Mouse (Mus musculus): ENCODE results near the gene Cym.

Cym gene

GRCm38 (mm10) chr3:107223230-107223629 is 1.7 kb upstream of the Cym start:
- DNase-seq, result no peak

DNA sequence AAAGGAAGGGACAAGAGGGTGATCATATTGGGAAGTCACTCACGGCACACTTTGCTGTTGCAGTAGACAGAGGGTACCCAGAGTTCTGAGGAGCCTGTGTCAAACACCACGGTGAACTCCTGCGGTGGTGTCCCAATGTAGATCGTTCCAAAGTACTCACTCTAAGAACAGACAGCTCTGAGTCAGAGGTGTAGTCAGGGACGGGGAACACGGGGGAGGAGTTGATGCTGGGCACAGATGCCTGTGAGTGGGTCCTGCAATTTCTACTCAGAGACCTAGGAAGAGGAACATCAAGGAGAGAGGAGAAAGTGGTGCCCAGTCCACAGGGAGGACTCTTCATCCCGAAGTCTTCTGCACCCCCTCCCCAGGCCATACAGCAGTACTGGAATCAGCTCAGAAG is 3.0 kb downstream of the Cym start:
- DNase-seq, result no peak

GRCm38 (mm10) chr3:107217101-107217480 is 4.4 kb downstream of the Cym start:
- no peak for DNase-seq

GRCm38 (mm10) chr3:107216400-107217100 is 5.0 kb downstream of the Cym start:
- no peak for DNase-seq

DNA sequence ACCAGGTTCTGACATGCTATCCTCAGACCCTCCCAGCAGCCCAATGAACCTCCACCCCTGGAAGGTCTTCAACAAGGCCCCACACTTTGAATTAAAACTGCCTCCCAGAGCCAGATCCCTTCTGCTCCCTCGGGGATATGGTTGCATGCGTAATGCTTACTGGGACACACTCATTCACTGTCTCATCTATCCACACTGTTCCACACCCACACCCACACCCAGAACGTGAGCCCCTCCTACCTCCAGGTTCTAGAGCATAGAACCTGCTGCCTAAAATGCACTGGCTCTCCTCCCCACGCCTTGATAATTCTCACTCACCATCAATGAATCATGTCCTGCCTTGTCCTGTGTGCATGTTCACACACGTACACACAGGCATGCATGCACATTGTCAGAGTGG is 6.9 kb downstream of the Cym start:
- DNase-seq, result no peak

DNA sequence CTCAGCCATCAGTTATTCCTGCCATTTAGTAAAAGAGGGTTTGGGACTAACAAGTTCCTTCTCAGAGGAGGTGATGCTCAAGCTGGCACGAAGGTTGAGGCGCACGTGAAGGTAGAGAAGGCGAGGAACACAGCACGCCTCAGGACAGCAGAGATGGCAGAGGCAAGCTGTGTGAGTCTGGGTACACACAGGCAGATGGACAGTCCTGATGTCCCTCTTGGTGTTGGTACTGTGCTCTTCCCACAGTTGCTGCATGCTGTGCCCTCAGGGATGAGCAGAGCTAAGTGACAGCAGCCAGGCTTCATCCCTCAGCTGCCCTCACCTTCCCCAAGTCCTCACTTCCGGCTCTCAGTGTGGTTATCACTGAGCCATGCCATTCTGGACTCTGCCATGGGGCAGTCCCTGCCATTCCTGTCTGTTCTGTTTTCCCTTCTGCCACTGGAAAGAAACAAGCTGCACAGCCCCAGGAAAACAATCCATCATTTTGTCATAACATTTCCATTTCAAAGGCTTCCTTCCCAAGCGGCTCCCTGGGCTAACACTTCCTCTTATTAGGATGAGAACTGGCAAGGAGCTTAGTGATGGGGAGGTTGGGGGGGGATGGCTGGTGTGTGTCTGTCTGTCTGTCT is 13.8 kb downstream of the Cym start:
- no peak for DNase-seq

GRCm38 (mm10) chr3:107206490-107207150 is 14.9 kb downstream of the Cym start:
- no peak for DNase-seq

GRCm38 (mm10) chr3:107205994-107206393 is 15.5 kb downstream of the Cym start:
- DNase-seq, result peak; percentile 70 to 86

- DNase-seq, result no peak
Measured at GRCm38 (mm10) chr3:107205170-107205569, 16.4 kb downstream of the Cym start.

DNA sequence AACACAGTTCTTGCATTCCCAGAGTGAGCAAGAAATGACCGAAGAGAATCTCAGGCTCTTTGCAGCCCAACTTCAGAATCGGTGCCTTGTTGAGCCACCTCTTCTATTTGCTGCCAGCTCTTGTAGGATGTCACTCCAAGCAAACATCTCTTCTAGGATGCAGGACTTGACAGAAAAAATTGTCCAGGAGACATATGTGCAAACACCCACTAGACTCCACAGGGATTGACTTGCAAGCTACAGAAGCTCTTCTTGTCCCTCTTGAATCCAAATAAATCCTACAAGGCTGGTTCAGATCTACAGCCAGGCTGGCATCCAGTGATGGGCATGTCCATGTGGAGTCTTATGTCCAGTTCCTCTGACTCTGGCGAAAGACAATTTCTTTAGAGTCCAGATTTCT is 17.1 kb downstream of the Cym start:
- DNase-seq, result no peak

DNA sequence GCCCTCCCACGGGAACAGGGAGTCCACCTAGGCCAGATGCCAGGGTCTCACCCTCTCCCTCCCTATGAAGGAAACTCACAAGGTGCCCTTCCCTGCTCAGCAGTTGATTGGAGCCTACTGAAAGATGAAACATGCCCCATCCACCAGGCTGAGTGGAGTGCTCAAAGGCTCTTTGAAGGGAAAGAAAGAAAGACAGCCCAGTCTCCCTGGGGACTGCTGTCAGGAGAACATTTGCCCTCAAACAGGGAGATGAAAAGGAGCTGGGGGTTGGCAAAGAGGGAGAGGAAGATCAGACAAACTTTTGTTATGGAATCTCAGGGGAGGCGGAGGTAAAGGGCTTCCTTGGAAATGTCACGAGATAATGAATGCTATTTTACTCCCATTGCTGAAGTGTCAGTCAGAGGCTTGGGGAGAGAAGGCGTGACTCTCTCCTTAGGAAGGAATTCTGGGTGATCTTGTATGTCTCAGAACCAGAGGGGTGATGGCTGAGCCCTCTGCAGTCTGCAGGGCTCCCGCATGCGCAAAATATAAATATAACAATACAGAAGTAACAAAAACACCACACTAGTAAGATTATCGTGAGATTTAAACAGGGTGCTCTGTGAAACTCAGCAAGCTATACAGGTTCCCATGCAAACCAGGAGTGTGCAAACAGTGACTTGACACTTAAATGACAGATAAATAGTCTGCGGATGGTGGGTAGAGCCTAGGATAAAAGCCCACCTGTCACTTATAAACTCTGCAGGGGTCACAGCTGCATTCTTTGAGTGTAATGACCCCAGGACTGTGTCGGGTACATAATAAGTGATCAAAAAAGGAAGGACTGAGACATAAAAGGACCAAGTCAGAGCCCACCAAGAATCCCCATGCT is 20.0 kb downstream of the Cym start:
- no peak for DNase-seq

DNA sequence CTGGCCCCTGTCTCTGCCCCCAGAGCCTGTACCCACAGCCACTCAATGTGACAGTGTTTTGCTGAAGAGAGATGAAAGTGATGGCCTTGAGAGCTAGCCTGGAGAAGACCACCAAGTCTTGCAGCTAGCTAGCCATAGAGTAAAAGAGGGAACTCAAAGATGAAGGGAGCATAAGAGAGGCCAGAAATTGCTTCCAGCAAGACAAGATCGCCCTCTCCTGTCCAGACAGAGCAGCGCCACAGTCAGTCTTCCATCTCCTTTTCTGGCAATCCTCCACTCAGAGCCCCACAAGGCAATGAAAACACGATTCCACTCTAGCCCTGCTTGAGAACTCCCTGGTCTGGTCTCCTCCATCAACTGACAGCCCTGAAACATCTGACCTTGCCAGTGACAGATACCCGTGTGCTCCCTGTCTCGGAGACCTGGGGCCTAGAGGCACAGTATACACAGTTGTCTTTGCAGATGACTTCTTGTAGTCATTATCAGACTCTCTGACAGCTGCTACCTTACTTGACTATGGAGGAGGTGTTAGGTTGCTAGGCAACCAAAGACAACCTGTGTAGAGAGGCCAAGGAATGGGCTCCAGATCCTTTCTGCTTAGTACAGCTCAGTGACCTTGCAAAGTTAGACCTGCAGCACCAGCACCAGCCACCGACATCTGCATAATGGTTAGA is 33.2 kb downstream of the Cym start:
- peak in 1 of 2 experiments; percentile 18 for DNase-seq

DNA sequence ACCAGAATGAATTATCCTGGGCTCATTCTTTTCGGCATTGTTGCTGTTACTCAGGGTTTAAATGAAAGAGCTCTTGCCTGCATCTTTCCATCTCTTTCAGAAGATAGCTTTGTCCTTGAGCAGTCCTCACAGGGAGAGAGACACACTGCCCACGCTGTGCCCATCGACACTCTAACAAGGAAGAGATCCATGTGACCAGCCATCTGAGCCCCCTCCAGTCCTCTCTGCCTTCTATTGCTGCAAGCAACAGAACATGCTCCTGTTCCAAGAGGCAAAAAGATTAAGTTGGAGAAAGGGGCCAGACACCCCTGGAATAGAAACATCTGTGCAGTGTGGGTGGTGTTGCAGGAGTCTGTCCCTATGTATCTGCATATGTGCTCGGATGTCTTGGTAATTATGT is 34.5 kb downstream of the Cym start:
- no peak for DNase-seq

DNA sequence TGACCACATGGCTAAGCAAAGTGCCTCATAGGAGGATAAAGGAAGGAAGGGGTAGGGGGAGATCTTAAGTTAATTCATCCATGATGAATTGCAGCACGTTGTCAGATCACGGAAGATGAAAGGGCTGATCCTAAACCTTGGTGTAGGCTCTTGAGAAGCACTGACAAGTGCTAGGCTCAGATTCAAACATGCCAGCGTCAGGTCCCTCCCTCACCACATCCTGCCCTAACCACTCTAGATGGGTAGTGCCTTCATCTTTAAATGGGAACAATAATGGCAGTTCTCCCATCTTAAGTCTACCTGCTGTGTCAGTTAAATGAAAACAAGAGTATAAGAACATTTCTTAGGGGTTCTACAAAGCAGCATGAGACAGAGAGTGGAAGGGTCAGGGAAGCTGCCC is 35.9 kb downstream of the Cym start:
- no peak for DNase-seq

DNA sequence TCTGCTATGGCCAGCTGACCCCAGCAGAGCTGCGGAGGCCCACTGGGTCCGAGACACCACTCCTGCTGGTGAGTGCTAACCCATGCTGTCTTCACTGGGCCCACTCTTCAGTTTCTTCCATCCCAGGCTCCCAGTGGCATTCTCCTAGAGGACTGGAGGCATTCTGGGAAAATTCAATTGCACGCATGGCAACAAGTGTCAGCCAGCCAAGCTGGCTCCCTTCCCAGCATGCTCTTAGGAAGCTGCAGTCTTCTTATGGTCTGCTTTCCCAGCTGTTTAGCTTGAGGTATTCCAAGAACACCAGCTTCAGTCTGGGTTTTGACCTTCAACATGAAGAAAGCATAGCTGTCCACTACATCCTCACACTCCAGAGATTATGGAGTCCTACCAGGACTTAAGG is 38.4 kb downstream of the Cym start:
- no peak for DNase-seq

GRCm38 (mm10) chr3:107182756-107183155 is 38.8 kb downstream of the Cym start, which contains the start of gene Kcna10:
Kcna10 (plus strand) TSS chr3:107183056.
- no peak for DNase-seq

GRCm38 (mm10) chr3:107180860-107181259 is 40.7 kb downstream of the Cym start:
- no peak for DNase-seq

- DNase-seq, result no peak
Measured at GRCm38 (mm10) chr3:107176501-107176900, 45.0 kb downstream of the Cym start.

DNA sequence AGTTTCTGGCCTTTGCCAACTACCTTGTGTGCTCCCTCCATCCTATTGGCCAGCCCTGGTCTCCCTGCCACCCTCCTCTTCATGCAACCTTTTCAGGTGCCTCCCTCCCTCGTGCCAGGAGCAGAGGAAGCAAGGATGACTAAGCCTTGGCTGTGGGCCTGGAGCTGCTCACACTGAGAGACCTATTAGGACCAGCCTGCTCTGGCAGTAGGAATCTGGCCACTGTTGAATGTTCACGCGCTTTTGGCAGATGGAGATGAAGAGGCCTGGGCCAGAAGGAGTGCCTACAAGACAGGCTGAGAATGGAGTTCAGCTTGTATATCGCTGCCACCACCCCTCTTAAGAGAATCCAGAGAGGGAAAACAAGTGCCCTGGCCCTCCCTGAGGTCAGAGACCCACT is 46.0 kb downstream of the Cym start:
- no peak for DNase-seq

- no peak for DNase-seq
Measured at GRCm38 (mm10) chr3:107172556-107172955, 49.0 kb downstream of the Cym start.

DNA sequence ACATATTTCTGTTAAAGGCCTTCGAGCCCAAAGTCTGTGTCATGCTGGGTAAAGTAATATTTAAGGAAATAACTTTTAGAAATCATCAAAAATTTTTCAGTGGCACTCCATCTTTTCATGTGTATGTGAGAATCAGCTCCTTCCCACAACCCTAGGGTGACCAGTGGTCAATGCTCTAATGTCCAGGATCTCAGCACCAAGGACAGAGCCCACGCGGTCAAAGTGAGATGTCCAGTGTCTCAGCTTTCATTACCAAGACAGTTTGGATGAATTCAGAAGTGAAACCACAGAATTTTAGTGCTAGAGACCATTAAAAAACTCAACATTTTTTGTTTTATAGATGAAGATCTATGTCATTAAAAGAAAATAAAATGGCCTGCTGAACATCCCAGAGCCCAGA is 49.6 kb downstream of the Cym start:
- DNase-seq, result peak in 1 of 2 experiments; percentile 14

DNA sequence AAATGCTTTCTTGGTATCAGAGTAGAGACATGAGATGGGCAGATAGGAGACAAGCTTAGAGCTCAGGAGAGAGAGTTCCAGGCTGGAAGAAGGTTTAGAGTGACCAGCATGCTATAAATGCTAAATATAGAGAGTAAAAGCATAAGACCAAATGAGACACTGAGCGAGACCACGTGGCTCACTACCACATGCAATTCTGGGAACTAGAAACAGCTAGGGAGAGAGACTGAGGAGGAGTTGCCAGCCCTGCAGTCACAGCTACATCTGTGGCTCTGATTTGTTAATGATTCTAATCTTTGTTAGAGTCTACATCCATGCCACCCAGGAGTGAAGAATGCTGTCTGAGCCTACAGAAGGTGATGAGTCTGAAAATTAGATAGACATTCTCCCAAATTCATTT is 52.0 kb downstream of the Cym start:
- no peak for DNase-seq

GRCm38 (mm10) chr3:107162741-107163140 is 58.8 kb downstream of the Cym start:
- no peak for DNase-seq
